Mouse (Mus musculus) ovary, adult 18-20 months (tissue): ENCODE measurements around the gene Rgs3.

Source experiments
- DNase-seq: peaks from one replicate; pipeline ENCODE4 v3.0.0; 2022; ENCODE audit warnings: low spot score, mixed read lengths

The Rgs3 gene

DNA sequence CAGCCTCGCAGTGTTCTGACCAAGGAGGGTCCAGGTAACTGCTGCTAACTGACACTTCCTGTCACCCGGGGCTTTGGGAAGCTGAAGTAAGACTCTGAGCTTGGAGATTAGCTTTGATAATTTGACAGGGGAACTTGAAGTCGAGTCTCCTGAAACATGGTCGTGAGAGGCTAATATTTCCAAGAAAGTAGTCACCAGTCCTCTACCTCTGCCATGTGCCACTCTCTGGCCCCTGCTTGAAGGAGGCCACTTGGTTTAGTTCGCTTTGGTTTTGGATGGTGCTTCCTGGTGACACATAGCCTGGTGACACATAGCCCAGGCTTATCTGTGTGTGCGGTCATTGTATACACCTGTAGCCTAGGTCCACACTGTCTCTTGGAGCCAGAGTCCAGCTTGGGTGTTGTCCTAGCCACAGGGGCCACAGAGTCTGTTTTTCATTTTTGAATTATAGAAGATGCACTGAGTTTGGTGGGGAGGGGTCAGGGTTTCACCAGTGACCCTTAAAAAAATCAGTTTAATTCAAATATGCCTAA is at the start of gene Rgs3:
TSS of gene Rgs3 (plus strand) at position 51 of the 533 bp plus-strand sequence.
- no peak for DNase-seq

DNA sequence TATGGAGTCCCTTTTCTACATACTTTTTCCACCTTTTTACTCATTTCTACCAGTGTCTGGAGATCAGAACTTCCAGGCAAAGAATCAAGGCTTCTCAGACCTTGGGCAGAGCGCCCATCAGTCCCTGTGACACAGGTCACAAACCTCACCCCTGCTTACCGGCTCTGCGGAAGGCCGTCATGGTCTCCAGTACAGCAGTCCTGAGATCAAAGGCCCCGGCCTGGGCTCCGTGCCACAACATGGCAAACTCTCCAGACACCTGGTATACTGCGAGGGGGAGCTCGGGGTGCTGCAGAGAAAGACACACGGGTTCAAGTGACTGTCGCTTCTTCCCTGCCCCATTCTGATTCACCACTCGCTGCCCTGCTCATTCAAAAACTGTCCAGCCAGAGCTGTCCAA is 49.7 kb upstream of the Rgs3 start:
- peak; percentile 82 for DNase-seq

DNA sequence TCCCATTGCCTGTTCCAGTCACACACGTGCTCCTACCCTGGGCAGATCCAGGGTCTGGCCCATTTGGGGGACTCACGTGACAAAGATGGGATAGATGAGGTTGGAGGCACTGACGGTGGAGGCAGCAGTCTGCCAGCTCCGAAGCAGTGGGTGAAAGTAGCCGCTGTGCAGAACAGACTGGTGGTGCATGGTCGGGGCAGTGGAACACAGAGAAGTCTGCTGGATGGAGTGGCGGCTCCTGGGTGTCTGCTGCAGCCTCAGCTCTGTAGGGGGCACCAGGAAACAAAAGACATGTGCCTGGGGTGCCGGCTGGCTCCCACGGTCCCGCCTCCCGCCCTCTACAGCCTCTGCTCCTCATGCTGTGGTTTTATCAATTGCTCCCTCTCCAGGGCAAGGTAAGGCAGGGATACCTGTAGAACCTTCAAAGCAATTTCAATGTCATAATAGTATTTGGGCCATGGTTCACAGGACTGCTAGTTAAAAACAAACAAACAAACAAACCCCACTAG is 45.6 kb upstream of the Rgs3 start:
- no peak for DNase-seq

DNA sequence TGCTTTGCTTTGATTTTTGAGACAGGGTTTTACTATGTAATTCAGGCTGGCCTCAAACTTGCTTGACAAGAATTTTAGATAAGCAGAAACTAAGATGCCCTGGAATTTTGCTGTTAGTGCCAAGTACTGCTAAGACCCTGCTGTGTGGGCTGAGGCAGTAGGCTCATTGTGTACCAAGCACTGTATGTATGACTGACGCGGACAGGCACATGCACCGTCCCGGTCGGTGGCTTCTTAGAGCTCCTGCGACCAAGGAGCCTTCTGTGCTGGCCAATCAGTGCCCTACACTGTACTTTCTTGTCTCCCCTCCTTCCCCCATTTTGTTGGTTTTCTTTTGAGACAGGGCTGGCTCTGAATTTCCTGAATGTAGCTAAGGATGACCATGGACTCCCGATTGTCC is 44.7 kb upstream of the Rgs3 start:
- no peak for DNase-seq

DNA sequence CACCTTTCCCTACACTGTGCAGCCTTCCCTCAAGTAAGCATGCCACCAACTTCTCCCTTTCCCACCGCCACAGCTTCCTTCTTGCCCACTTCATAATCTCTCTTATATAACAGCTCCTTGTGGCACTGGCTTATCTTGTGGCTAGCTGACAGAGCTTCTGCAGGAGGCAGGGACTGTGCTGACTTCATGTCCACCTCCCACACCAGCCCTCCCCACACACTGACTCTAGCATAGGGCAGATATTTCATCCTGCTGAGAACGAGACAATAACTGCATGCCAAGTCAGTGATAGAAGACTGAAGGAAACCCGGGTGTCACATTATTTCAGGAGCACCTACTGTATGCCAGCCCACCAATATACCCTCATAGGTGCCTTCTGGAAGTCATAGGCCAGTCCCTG is 44.2 kb upstream of the Rgs3 start:
- DNase-seq: no peak

DNA sequence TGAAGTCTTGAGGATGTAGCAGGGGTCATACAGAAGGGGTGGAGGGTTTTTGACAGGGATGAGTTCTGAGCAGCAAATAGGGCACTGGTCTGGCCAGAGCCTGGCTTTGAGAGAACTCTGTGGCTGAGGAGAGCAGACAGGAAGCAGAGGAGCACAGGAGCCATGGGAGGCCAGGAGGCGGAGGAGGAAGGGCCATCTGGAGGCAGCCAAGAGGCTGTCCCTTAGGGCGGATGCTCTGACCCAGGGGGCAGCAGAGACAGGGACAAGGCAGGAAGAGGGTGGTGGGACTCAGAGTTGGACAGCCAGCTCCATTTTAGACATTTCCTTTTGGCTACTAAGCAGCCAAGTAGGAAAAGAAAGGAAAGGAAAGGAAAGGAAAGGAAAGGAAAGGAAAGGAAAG is 43.6 kb upstream of the Rgs3 start:
- DNase-seq: no peak

DNA sequence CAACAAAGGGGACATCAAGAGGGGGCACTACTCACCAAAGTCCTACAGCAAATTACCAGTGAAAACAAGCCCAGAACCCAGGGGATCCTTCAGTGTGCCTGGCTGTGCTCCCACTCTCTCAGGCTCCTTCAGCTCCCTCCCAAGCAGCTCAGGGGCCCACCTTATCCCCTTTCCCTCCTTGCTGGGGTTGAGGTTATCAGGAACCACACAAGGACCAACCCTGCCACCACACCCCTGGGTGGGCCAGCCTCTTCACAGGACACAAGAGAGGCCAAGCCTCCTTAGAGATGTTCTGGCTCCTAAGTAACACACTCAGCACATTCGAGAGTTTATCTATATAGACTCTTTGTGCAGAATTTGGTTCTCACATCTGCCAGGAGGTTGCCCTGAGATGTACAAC is 43.1 kb upstream of the Rgs3 start:
- no peak for DNase-seq

DNA sequence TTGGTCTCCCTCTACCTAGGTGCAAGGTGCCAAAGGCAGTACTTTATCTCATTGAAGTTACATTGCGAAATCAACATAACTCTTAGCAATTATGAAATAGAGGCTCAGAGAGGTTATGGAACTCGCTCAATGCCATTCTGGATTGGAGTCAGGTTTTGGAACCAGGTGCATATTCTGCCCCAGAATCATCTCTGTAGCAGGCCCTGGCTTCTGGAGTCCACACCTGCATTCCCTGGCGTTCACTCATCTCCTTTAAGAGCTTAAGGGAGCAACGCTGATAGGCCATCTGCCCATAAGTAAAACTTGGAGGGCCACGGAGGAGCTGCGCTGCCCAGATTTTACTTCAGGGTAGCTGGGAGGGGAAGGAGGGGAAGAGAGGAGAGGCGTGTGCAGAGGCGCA is 42.6 kb upstream of the Rgs3 start:
- DNase-seq: no peak

DNA sequence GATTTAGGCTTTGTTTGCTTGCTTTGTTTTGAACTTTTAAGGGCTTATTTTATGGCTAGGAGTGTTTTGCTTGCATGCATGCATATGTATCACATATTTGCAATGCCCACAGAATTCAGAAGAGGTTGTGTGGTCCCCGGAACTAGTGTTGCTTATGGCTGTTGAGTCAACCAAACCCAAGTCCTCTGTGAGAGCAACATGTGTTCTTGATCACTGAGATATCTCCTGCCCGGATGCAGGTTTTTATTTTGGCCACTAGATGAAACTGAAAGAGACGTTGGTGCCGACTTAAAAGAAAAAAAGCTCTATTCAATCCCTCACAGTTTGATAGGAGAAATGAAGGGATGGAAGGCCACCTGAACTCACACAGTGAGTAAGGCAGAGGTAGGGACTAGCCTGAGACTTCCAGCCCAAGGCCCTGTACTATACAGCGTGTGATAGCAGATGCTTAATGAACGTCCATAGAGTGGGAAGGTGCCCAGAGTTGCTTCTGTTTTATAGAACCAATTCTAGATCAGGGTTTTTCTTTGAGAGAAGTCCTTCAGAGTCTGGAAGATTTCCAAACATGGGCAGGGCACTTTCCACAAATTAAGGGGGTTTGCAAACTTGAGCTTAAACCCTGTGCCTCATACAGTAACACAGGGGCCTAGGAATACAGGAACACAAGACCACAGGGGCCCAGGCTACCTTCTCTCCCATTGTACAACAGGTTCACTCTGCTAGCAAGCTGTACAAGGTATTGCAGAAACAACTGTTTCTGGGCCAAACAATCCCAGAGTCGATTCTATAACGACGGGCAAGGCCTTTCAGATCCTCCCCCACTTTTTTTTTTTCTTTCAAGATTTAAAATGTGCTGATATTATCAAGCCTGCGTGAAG is 41.9 kb upstream of the Rgs3 start:
- no peak for DNase-seq

DNA sequence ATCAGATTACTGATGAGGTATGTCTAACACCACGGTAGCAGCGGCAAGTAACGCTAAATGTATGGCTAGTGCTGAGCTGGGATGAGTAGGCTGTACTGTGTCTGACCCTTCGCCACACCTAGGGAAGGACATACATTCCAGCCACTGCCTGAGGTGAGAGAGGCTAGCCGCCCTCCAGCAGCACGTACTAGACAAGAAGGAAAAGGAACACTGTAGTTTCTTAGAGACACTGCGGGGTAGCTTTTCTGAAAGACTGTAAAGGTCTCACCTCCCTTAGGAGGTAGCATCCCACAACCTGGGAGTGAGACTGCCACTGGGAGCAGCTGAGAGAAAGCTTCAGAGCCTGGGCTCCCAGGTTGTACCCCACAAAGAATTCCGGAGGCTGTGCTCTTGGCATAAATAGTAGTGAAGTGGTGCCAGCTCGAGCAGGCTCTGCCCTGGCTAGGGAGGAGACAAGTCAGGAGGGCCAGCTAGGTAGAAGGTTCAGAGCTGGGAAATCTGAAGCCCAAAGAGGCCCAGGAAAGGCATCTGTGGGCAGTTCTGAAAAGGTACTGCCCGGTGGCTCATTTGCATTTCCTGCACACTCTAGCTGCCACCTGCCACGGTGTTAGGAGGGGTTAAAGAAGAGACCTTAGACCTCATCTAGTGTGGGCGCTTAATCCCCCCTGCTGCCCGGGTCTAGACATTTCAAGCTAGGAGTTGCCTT is 41.1 kb upstream of the Rgs3 start:
- no peak for DNase-seq

DNA sequence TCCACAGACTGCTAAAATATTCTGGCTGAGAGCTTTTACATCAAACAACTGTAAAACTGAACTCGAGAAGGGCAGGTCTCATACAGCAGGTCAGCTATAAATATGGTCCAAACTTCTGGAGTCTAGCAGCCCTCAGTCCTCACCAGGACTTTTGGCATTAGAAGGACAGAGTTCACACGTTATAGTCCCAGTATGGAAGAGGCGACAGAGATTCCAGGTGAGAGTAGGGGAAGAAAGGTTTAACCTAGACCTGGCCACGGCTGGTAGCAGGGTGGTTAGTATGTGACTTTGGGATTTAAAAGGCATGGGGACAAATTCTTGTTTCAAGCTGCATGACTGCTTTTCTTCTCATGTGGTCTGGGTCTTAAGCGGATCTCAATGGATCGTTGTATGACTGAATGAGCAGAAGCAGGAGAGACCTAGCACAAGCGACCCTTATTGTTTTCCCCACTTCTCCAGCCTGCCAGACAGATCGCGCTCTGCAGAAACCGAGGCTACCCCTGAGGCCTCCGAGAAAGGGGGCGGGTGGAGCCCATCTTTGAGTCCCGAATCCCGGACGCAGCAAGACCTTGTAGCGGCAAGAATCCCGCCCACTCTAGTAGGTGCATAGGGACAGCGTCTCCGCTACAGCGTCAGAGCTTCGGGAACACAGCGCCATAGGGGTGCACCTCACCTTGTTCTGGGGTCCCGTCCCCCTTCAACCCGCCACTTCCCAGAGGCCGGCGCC is 40.4 kb upstream of the Rgs3 start:
- no peak for DNase-seq

DNA sequence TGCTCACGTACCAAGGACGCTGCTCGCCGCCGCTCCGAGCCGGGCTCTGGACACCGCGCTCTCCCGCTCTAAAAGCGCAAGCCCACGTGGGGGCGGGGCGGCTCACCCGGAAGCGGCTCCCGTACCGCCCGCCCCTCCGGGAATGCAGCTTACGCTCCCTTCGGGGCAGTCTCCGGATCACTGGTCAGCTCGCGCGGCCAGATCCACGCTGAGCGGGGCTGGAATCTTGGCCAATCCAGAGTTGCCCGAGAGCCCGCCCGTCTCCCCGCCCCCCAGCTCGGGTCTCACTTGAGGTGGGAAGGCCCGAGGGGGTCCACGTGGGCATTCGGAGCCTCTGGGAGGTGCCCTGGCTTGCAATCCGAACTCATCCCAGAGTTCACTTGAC is 39.8 kb upstream of the Rgs3 start, which contains the start of gene Alad:
TSS of gene Alad (minus strand) at position 70 of the 385 bp plus-strand sequence.
- DNase-seq: peak; percentile 89

DNA sequence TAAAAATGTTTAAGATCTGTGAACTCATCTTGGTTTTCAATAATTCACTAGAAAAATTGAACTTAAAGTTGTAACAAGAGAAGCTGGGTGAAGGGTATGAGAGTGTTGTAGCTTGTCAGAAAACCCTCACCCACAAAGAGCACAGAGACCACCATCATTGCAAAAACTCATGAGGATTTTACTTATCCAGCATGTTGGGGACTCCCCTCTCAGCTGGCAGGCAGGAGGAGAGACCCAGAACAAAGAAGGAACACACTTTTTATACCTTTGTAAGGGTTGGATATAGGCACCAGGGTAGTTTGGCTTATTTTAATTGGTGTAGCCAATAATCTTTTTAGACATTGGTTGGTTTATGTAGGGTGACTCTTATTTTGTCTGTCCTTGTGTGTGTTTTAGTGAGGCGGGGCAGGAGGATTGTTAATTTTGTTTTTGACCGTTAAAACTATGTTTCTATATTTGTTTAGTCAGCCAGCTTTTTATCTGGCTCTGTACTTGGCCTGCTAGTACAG is 38.7 kb upstream of the Rgs3 start:
- no peak for DNase-seq

DNA sequence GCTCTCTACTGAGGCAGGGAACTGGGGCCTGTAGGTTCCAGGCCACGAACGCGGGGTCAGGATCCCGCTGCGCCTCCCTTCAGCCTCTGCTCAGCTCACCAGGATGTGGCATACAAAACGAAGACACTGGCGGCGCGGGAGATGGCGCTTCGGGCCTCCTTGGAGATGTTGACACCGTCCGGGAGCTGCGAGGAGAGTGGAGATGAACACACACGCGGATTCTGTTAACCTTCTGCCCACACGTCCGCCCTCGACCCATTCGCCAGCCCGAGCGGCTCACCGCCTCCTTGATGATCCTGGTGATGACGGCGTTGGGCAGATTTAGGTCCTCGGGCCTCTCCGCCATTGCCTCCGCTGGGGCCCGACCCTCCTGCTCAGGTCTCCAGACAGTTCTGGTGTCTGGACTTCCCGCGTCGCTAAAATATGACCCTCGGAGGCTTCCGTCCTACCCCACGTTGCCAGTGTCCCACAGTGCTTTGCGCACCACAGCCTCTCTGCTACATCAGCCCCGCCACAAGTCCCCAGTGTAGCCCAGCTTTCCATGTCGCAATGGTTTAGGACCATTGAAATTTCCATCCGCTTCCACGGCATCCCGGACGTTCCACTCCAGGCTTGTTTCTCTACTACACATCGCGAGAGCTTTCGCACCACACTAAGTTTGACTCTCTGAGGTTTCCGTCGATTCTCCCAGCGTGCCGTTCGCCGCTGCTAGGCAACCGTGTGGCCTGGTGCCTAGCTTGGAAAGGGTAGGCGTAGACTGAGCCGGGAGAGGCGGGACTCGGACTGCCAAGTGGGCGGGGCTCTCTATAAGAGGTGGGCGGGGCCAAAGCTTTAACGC is 34.8 kb upstream of the Rgs3 start, which contains the start of the genes Pole3 and 4933430I17Rik:
TSS of gene Pole3 (minus strand) at position 418 of the 838 bp plus-strand sequence.
TSS of gene 4933430I17Rik (plus strand) at position 719 of the 838 bp plus-strand sequence.
- peak; percentile 95 for DNase-seq

DNA sequence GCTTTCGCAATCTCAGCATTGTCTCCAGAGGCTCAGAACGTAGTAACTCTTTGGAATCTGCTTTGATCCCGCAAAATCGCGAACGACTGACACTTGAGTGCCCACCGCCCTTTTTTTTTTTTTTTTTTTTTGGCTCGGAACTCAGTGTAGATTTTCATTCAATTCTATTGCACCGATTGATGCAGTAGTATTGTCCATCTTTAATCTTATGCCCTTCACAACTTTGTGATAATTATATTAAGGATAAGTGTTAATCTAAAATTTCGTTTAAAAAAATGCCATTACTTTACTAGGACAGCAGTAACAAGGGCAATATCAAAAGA is 34.2 kb upstream of the Rgs3 start:
- DNase-seq: no peak

DNA sequence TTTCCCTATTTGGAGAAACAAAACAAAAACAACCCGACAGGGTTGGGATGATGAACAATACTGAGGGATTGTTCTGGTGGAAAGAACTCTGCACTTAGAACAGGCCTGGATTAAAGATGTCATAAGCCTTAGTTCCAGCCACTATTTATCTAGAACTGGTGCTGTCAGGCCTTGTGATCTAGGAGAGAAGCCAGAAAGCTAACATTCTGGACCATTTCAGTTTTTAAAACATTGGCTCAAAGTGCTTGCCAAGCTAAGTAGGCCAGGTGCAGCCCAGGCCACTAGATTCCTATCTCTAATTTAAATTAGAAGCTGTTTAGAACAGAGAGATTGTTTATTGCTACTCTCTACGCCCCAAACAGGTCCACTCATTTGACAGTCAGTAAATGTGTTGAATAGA is 33.4 kb upstream of the Rgs3 start:
- no peak for DNase-seq

DNA sequence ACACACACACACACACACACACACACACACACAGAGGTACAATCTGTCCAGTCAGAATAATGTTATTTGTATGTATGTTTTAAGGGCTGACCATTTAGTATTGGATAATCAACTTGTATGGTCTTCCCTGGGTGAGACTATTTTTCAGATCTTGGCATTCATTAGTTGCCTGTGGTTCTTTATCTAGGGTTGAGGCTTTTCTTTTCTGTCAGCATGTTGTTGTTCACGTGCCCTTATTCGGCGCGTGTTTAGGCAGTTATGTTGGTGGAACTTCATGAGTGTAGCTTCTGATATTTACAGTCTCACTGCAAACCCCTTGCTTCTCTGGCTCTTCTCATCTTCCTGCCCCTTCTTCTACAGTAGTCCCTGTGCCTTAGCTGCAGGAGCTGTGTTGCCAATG is 32.0 kb upstream of the Rgs3 start:
- no peak for DNase-seq

DNA sequence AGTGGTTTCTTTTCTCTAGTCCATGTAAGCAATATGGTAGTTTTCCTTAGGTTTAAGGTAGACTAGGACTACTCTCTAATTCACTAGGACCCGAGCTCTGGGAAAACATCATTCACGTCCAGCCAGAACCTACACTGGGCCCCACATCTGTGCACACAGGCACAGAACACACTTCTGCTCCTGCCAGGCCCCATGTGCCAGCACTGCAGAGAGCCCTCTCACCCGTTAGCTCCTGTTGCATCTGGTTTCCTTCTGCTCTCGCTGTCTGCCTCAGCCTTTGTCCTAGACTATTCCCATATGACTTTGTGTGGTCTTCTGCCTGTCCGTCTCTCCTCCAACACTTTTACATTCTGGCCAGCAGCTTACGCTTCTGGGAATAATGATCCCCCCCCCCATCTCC is 25.9 kb upstream of the Rgs3 start:
- no peak for DNase-seq

DNA sequence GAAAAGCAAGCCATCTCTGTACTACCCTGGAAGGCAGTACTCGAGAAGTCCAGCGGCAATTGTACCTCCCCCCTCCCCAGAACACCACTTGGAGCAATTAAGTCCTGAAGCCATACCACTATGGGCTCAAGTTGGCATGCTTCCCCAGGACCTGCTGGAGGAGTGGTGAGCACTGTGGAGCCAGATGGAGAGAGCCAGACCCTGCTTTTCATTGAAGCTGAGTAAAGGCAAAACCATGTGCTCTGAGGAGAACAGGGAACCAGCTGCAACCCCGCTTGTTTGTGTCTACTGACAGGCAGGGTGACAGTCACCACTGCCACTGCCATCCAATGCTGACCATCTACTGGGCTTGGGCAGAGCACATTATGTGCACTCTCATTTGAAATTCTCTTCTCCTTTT is 17.8 kb upstream of the Rgs3 start:
- no peak for DNase-seq

DNA sequence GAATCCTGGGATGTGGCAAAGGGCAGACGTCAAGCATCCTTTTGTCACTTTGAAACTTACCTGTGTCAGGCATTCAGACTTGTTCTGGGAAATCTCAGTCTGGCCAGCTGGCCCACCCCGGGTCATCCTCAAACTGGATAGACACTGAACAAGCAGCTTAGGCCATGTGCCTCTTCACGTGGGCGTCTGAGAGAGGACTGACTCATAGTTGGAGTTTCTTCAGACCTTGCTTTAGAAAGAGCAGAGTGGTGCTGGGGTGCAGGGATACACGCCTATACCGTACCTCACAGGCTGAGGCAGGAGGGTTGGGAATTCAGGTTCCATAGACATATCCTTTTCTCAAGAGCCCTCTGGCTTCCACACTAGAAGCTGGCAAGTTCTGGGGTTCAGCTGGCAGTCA is 15.9 kb upstream of the Rgs3 start:
- no peak for DNase-seq

DNA sequence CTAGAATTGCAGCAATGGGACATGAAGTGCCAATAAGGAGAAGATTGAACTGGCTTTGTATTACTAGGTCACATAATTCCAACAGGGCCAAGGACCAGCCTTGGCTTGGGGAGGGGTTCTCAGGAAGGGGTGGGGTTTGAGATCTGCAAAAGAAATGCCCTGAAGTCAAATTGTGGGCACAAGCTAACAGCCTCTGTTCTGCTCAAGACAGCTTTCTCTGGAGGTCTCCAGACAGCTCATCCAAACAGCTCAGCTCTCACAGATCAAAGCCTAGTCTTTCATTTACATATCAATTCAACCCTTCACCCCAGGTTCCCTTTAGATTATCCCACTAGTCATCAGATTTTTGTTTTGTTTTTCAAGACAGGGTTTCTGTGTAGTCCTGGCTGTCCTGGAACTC is 14.8 kb upstream of the Rgs3 start:
- no peak for DNase-seq
